25 mouse cellular contexts compared by ENCODE assay signal in genomic region chr1:170065009-170065408, GRCm38 (mm10). TPM values are rescaled to one million over a fixed set of nuclear protein-coding genes. Genes with fewer than 3 reads are reported as not detected.
DNase-seq lines count a peak whose midpoint lies in the region; ATAC-seq and TF ChIP-seq lines count a peak whose summit lies in the region.
"Had no signal": no experiment of that assay in that cellular context is flagged by ENCODE, and none has a peak within 500 bp of the region (broad histone marks: within the 10 kb centered on the region; RNA-seq: fewer than 3 reads in every experiment).

No protein-coding gene starts in this region.

- H3K27ac ChIP-seq in kidney, adult 2 months (ENCODE audit: insufficient read depth, low read depth, low read length), result peak overlapping the region; percentile 86
- H3K27ac ChIP-seq in embryonic fibroblast, embryonic 13.5 days (ENCODE audit: insufficient read depth, low read length), result 0 out of 2 replicates have a peak overlapping the region, but pooled peaks have one; percentile 44
- peak overlapping the region; percentile 29 to 82; a peak in 2 of 4 replicates for H3K27ac ChIP-seq in heart, embryonic 14.5 days (replicated peaks in 1 of 2; ENCODE audit: control insufficient read depth in 1 of 2, insufficient read depth in 1 of 2, low read depth in 2 of 2, low read length in 2 of 2)
- H3K27ac ChIP-seq: embryonic facial prominence, embryonic 10.5 days; forebrain, embryonic 10.5 days; hindbrain, embryonic 15.5 days; intestine, embryonic 15.5 days; limb, embryonic 12.5 days; liver, embryonic 12.5 days; midbrain, embryonic 13.5 days had no signal

- DNase-seq in gastrocnemius, postnatal 25 days, result peak; percentile 28
- no peak for DNase-seq in gastrocnemius, postnatal 14 days
- peak; percentile 30 for DNase-seq in kidney, adult 2 months
- no peak for DNase-seq in kidney, postnatal 4 days
- no peak for DNase-seq in left cerebral cortex, postnatal 14 days (ENCODE audit: low spot score in 2 of 2)
- DNase-seq: adrenal gland, postnatal 25 days; cerebellum, adult 9-11 months; kidney, postnatal 25 days; layer of hippocampus, postnatal 36 days; lung, embryonic 14.5 days; lung, postnatal 36 days; thymus, adult 2 months; thymus, postnatal 4 days had no signal

- 76% methylated on average over 8 of the region's 8 CpGs for WGBS in kidney, adult 2 months
- 69% methylated on average over 8 of the region's 8 CpGs for WGBS in heart, embryonic 14.5 days

- H3K9ac ChIP-seq in heart, embryonic 14.5 days (ENCODE audit: low read length), result no peak overlapping the region
- H3K9ac ChIP-seq: hindbrain, embryonic 15.5 days; intestine, embryonic 15.5 days; limb, embryonic 12.5 days; liver, embryonic 12.5 days; lung, embryonic 14.5 days; midbrain, embryonic 13.5 days had no signal

- no peaks in the 10 kb centered on the region for H3K36me3 ChIP-seq in kidney, adult 2 months (ENCODE audit: control insufficient read depth, insufficient read depth, low read length)
- H3K36me3 ChIP-seq in heart, embryonic 14.5 days (ENCODE audit: control insufficient read depth, insufficient read depth, low read length), result no peaks in the 10 kb centered on the region
- H3K36me3 ChIP-seq: forebrain, embryonic 10.5 days; hindbrain, embryonic 15.5 days; intestine, embryonic 15.5 days; liver, embryonic 12.5 days; midbrain, embryonic 13.5 days had no signal

- no peak overlapping the region for H3K4me2 ChIP-seq in heart, embryonic 14.5 days (ENCODE audit: low read length)
- H3K4me2 ChIP-seq: hindbrain, embryonic 15.5 days; intestine, embryonic 15.5 days; limb, embryonic 12.5 days; liver, embryonic 12.5 days; lung, embryonic 14.5 days; midbrain, embryonic 13.5 days had no signal

- no peak overlapping the region for H3K4me3 ChIP-seq in kidney, adult 2 months (ENCODE audit: insufficient read depth, low read depth, low read length)
- no peak overlapping the region for H3K4me3 ChIP-seq in embryonic fibroblast, embryonic 13.5 days (ENCODE audit: insufficient read depth, low read length)
- H3K4me3 ChIP-seq in heart, embryonic 14.5 days (ENCODE audit: control insufficient read depth in 1 of 2, insufficient read depth in 1 of 2, low read depth in 1 of 2, low read length in 2 of 2), result no peak overlapping the region
- H3K4me3 ChIP-seq: embryonic facial prominence, embryonic 10.5 days; forebrain, embryonic 10.5 days; hindbrain, embryonic 15.5 days; intestine, embryonic 15.5 days; limb, embryonic 12.5 days; liver, embryonic 12.5 days; megakaryocyte, embryonic 14.5 days; midbrain, embryonic 13.5 days had no signal

- no peaks in the 10 kb centered on the region for H3K27me3 ChIP-seq in kidney, adult 2 months (replicated peaks; ENCODE audit: control insufficient read depth, insufficient read depth, low read length)
- no peaks in the 10 kb centered on the region for H3K27me3 ChIP-seq in heart, embryonic 14.5 days (ENCODE audit: control insufficient read depth, insufficient read depth, low read length)
- H3K27me3 ChIP-seq: hindbrain, embryonic 15.5 days; intestine, embryonic 15.5 days; limb, embryonic 12.5 days; liver, embryonic 12.5 days; midbrain, embryonic 13.5 days had no signal

- no peaks in the 10 kb centered on the region for H3K9me3 ChIP-seq in heart, embryonic 14.5 days (ENCODE audit: control insufficient read depth, low read length)
- H3K9me3 ChIP-seq: embryonic facial prominence, embryonic 10.5 days; forebrain, embryonic 10.5 days; hindbrain, embryonic 15.5 days; intestine, embryonic 15.5 days; limb, embryonic 12.5 days; liver, embryonic 12.5 days; megakaryocyte, embryonic 14.5 days; midbrain, embryonic 13.5 days had no signal

- TF ChIP-seq CTCF in kidney, adult 2 months (conservative IDR thresholded peaks at IDR 0.05; ENCODE audit: insufficient read depth, insufficient read length, low read depth, low read length), result no peak
- no peak for TF ChIP-seq CTCF in embryonic fibroblast, embryonic 13.5 days (IDR thresholded peaks at IDR 0.05; ENCODE audit: borderline replicate concordance, insufficient read depth, low read length)

- H3K4me1 ChIP-seq in kidney, adult 2 months (ENCODE audit: control insufficient read depth, insufficient read depth, low read length), result no peaks in the 10 kb centered on the region
- peaks cover 40% of the 10 kb centered on the region for H3K4me1 ChIP-seq in embryonic fibroblast, embryonic 13.5 days (ENCODE audit: control insufficient read depth, insufficient read depth, low read length)
- peaks cover 19 to 29% of the 10 kb centered on the region in 2 experiments for H3K4me1 ChIP-seq in heart, embryonic 14.5 days (ENCODE audit: control insufficient read depth in 2 of 2, insufficient read depth in 2 of 2, low read length in 2 of 2)
- H3K4me1 ChIP-seq: hindbrain, embryonic 15.5 days; megakaryocyte, embryonic 14.5 days; midbrain, embryonic 13.5 days had no signal

- ATAC-seq in heart, embryonic 14.5 days (ENCODE audit: insufficient number of reproducible peaks, insufficient read depth, low FRiP score, low read depth), result no peak
- ATAC-seq: forebrain, embryonic 16.5 days; liver, embryonic 12.5 days; midbrain, embryonic 13.5 days had no signal

- TF ChIP-seq POLR2A in kidney, adult 2 months (IDR thresholded peaks at IDR 0.05; ENCODE audit: low read depth, low read length), result no peak
- TF ChIP-seq POLR2A in embryonic fibroblast, embryonic 13.5 days (IDR thresholded peaks at IDR 0.05; ENCODE audit: low read depth, low read length), result no peak

- intact Hi-C loops in gastrocnemius, postnatal 14 days (cut with DNase I; ENCODE audit: low total_unique reads), result no loop called here
- intact Hi-C loops in left cerebral cortex, postnatal 14 days (cut with DNase I), result no loop called here

RNA-seq across cellular contexts. Expression of gene Ddr2, which starts 45.6 kb away (rescaled TPM):
- 10 to 100 TPM; 18.3 to 30.9 TPM for total RNA-seq in gastrocnemius, postnatal 25 days (2021)
- 10 to 100 TPM; 27.5 to 31.9 TPM for total RNA-seq in gastrocnemius, postnatal 14 days (2021)
- polyA plus RNA-seq in kidney, adult 2 months (2012; rRNA removed), result 9.5 and 9.7 TPM in 2 replicates
- 254 and 299 TPM in 2 replicates for polyA plus RNA-seq in embryonic fibroblast, embryonic 13.5 days (2011; ENCODE audit: insufficient read length, low read depth, missing spikeins)
- 6.2 and 6.5 TPM in 2 replicates for polyA plus RNA-seq in heart, embryonic 14.5 days (2014; fragmentation: Nextera tagmentation; extraction: Ambion mirVana)
- 1 to 10 TPM; 7.6 to 9.9 TPM for total RNA-seq in left cerebral cortex, postnatal 14 days (2021)
- total RNA-seq: hematopoietic stem cell, adult 5-6 weeks had no signal

Comparison
In these comparisons a context has a peak if more than half of its experiments do, and no peak if none do; other contexts are left out.
1. DNase-seq: peak in gastrocnemius, postnatal 25 days (single experiment) and kidney, adult 2 months (single experiment); none in gastrocnemius, postnatal 14 days (single experiment), kidney, postnatal 4 days (0 of 2) and left cerebral cortex, postnatal 14 days (0 of 2).
2. Peak in every context shown above with its lines, with median percentiles within 50 percentile points of each other: H3K27ac ChIP-seq.